In genomic region chr19:26564850-26565249, GRCm38 (mm10) we compare ENCODE assay signal across 20 mouse cellular contexts. TPM values are rescaled to one million over a fixed set of nuclear protein-coding genes. Genes with fewer than 3 reads are reported as not detected.
DNase-seq lines count a peak whose midpoint lies in the region; ATAC-seq and TF ChIP-seq lines count a peak whose summit lies in the region.
"Had no signal": no experiment of that assay in that cellular context is flagged by ENCODE, and none has a peak within 500 bp of the region (broad histone marks: within the 10 kb centered on the region; RNA-seq: fewer than 3 reads in every experiment).

No protein-coding gene starts in this region.

- no peak for ATAC-seq in kidney, embryonic 15.5 days (replicated peaks; ENCODE audit: low FRiP score)
- ATAC-seq in common myeloid progenitor, adult 5-6 weeks (replicated peaks; ENCODE audit: low read depth, poor library complexity, severe bottlenecking) = peak; percentile 68
- peak; percentile 74 for ATAC-seq in megakaryocyte progenitor cell, adult 5-6 weeks (replicated peaks; ENCODE audit: poor library complexity)
- ATAC-seq: CD4-positive, CD25-positive, alpha-beta regulatory T cell, adult 4 months; forebrain, embryonic 13.5 days; forebrain, postnatal 0 days; hindbrain, postnatal 0 days had no signal

- no peak overlapping the region for H3K9ac ChIP-seq in kidney, embryonic 15.5 days
- H3K9ac ChIP-seq in CH12.LX (ENCODE audit: insufficient read depth, low read depth) = no peak overlapping the region
- H3K9ac ChIP-seq: forebrain, embryonic 13.5 days; forebrain, postnatal 0 days; hindbrain, embryonic 13.5 days had no signal

- TF ChIP-seq CTCF in kidney, adult 2 months (conservative IDR thresholded peaks at IDR 0.05; ENCODE audit: insufficient read depth, insufficient read length, low read depth, low read length) = no peak
- TF ChIP-seq CTCF in CH12.LX (conservative IDR thresholded peaks at IDR 0.05 in 1 of 2, IDR thresholded peaks at IDR 0.05 in 1 of 2; ENCODE audit: low read depth in 2 of 2, low read length in 2 of 2) = no peak
- no peak for TF ChIP-seq CTCF in cerebellum, adult 2 months (IDR thresholded peaks at IDR 0.05; ENCODE audit: borderline replicate concordance, insufficient read depth, low read depth, low read length)

- TF ChIP-seq POLR2A in kidney, adult 2 months (IDR thresholded peaks at IDR 0.05; ENCODE audit: low read depth, low read length) = no peak
- TF ChIP-seq POLR2A in CH12.LX (IDR thresholded peaks at IDR 0.05; ENCODE audit: low read depth, low read length) = no peak
- TF ChIP-seq POLR2A in cerebellum, adult 2 months (IDR thresholded peaks at IDR 0.05; ENCODE audit: borderline replicate concordance, insufficient read depth, low read length) = no peak

- H3K27me3 ChIP-seq in kidney, adult 2 months (replicated peaks; ENCODE audit: control insufficient read depth, insufficient read depth, low read length) = no peaks in the 10 kb centered on the region
- H3K27me3 ChIP-seq in kidney, embryonic 15.5 days = no peaks in the 10 kb centered on the region
- H3K27me3 ChIP-seq in CH12.LX (replicated peaks) = no peaks in the 10 kb centered on the region
- no peaks in the 10 kb centered on the region; the same call in 1 of the 2 replicates for H3K27me3 ChIP-seq in cerebellum, adult 2 months (ENCODE audit: control insufficient read depth, insufficient read depth, low read length)
- H3K27me3 ChIP-seq: forebrain, embryonic 13.5 days; hindbrain, embryonic 13.5 days had no signal

- H3K4me3 ChIP-seq in kidney, adult 2 months (ENCODE audit: insufficient read depth, low read depth, low read length) = no peak overlapping the region
- H3K4me3 ChIP-seq in kidney, embryonic 15.5 days (replicated peaks) = no peak overlapping the region
- H3K4me3 ChIP-seq in CH12.LX (replicated peaks in 1 of 3; ENCODE audit: low read depth in 2 of 3, low read length in 2 of 3, poor library complexity in 1 of 3) = no peak overlapping the region
- no peak overlapping the region for H3K4me3 ChIP-seq in cerebellum, adult 2 months (replicated peaks; ENCODE audit: insufficient read depth, low read depth, low read length)
- H3K4me3 ChIP-seq: embryonic facial prominence, embryonic 10.5 days; forebrain, embryonic 13.5 days; heart, embryonic 10.5 days; hindbrain, embryonic 13.5 days had no signal

- TF ChIP-seq RAD21 in CH12.LX (IDR thresholded peaks at IDR 0.05; ENCODE audit: low read depth, low read length) = no peak

- peak; percentile 10 for DNase-seq in kidney, adult 2 months
- peak; percentile 7 for DNase-seq in CH12.LX (ENCODE audit: extremely low read depth)
- DNase-seq in cerebellum, adult 2 months = no peak
- DNase-seq: adrenal gland, postnatal 10 days; cerebellum, adult 11 months; cerebellum, adult 9-10 months; cerebellum, postnatal 36 days; forebrain, postnatal 0 days; gastrocnemius, postnatal 14 days; heart, postnatal 10 days; heart, postnatal 4 days had no signal

- no peaks in the 10 kb centered on the region for H3K79me2 ChIP-seq in CH12.LX (replicated peaks; ENCODE audit: control insufficient read depth, extremely low read depth, insufficient read depth, poor library complexity, severe bottlenecking)

- no peak overlapping the region for H3K4me2 ChIP-seq in kidney, embryonic 15.5 days
- no peak overlapping the region for H3K4me2 ChIP-seq in CH12.LX (ENCODE audit: insufficient read depth, low read depth, poor library complexity, severe bottlenecking)
- H3K4me2 ChIP-seq: forebrain, embryonic 13.5 days; hindbrain, embryonic 13.5 days had no signal

- H3K27ac ChIP-seq in kidney, adult 2 months (ENCODE audit: insufficient read depth, low read depth, low read length) = no peak overlapping the region
- H3K27ac ChIP-seq in kidney, embryonic 15.5 days = no peak overlapping the region
- no peak overlapping the region for H3K27ac ChIP-seq in CH12.LX (ENCODE audit: insufficient read depth, low read depth)
- no peak overlapping the region for H3K27ac ChIP-seq in cerebellum, adult 2 months (ENCODE audit: insufficient read depth, low read length)
- H3K27ac ChIP-seq: embryonic facial prominence, embryonic 10.5 days; forebrain, embryonic 13.5 days; heart, embryonic 10.5 days; hindbrain, embryonic 13.5 days; hindbrain, postnatal 0 days had no signal

- no peaks in the 10 kb centered on the region for H3K36me3 ChIP-seq in kidney, adult 2 months (ENCODE audit: control insufficient read depth, insufficient read depth, low read length)
- no peaks in the 10 kb centered on the region for H3K36me3 ChIP-seq in kidney, embryonic 15.5 days
- no peaks in the 10 kb centered on the region for H3K36me3 ChIP-seq in CH12.LX (replicated peaks in 1 of 2; ENCODE audit: control insufficient read depth in 1 of 2, insufficient read depth in 1 of 2, low read length in 1 of 2)
- H3K36me3 ChIP-seq: embryonic facial prominence, embryonic 10.5 days; heart, embryonic 10.5 days; hindbrain, embryonic 13.5 days had no signal

- 75% methylated on average over 2 of the region's 2 CpGs for WGBS in kidney, adult 2 months
- 60% methylated on average over 2 of the region's 2 CpGs for WGBS in kidney, embryonic 15.5 days
- 62% methylated on average over 2 of the region's 2 CpGs for WGBS in cerebellum, adult 2 months

- no peaks in the 10 kb centered on the region for H3K9me3 ChIP-seq in kidney, embryonic 15.5 days (replicated peaks)
- H3K9me3 ChIP-seq in CH12.LX (replicated peaks; ENCODE audit: low read length) = no peaks in the 10 kb centered on the region
- H3K9me3 ChIP-seq: embryonic facial prominence, embryonic 10.5 days; forebrain, embryonic 13.5 days; heart, embryonic 10.5 days; hindbrain, embryonic 13.5 days had no signal

- peaks cover 12% of the 10 kb centered on the region for H3K4me1 ChIP-seq in kidney, adult 2 months (ENCODE audit: control insufficient read depth, insufficient read depth, low read length)
- H3K4me1 ChIP-seq in kidney, embryonic 15.5 days = peaks cover 6% of the 10 kb centered on the region; the same call in 1 of the 2 replicates
- peaks cover 7 to 25% of the 10 kb centered on the region in 2 experiments; a peak in 3 of 4 replicates for H3K4me1 ChIP-seq in CH12.LX (ENCODE audit: control insufficient read depth in 1 of 2, insufficient read depth in 2 of 2)
- no peaks in the 10 kb centered on the region for H3K4me1 ChIP-seq in cerebellum, adult 2 months (ENCODE audit: control insufficient read depth, insufficient read depth, low read length)

- dilution Hi-C loops in CH12.LX (cut with MboI; ENCODE audit: extremely low pct_ligation_motif_present, extremely low pct_unique_long_range_greater_than_20kb, low sequenced_read_pairs) = no loop called here

- in situ Hi-C loops in CH12.LX (cut with MboI; ENCODE audit: low pct_ligation_motif_present, low pct_unique_long_range_greater_than_20kb, low sequenced_read_pairs) = no loop called here

- no peak for TF ChIP-seq EP300 in CH12.LX (IDR thresholded peaks at IDR 0.05; ENCODE audit: low read length)

TF ChIP-seq in CH12.LX, 34 proteins besides CTCF, POLR2A, EP300 and RAD21:
- no peak for TF ChIP-seq POLR2AphosphoS2 (IDR thresholded peaks at IDR 0.05; ENCODE audit: low read depth, low read length)
- no peak for TF ChIP-seq ZNF384 (IDR thresholded peaks at IDR 0.05; ENCODE audit: low read depth, low read length)
- no peak for TF ChIP-seq USF1 (IDR thresholded peaks at IDR 0.05; ENCODE audit: low read depth, low read length)
- no peak for TF ChIP-seq RCOR1 (conservative IDR thresholded peaks at IDR 0.05; ENCODE audit: low read depth, low read length)
- TF ChIP-seq PAX5 (IDR thresholded peaks at IDR 0.05; ENCODE audit: low read length) = no peak
- no peak for TF ChIP-seq TCF12 (IDR thresholded peaks at IDR 0.05; ENCODE audit: low read depth, low read length)
- TF ChIP-seq CHD2 (IDR thresholded peaks at IDR 0.05; ENCODE audit: low read length) = no peak
- TF ChIP-seq HCFC1 (IDR thresholded peaks at IDR 0.05; ENCODE audit: low read depth, low read length) = no peak
- no peak for TF ChIP-seq MEF2A (IDR thresholded peaks at IDR 0.05; ENCODE audit: borderline replicate concordance, low read depth, low read length)
- TF ChIP-seq BHLHE40 (IDR thresholded peaks at IDR 0.05; ENCODE audit: low read depth, low read length) = no peak
- TF ChIP-seq MXI1 (IDR thresholded peaks at IDR 0.05; ENCODE audit: low read depth, low read length) = no peak

RNA-seq across cellular contexts. Expression of gene Smarca2, which starts 40.0 kb away (rescaled TPM):
- 34.3 and 45.6 TPM in 2 replicates for polyA plus RNA-seq in kidney, adult 2 months (2012; rRNA removed)
- polyA plus RNA-seq in kidney, embryonic 15.5 days (2015; fragmentation: Nextera tagmentation; extraction: Ambion mirVana) = 45.5 and 46.2 TPM in 2 replicates
- total RNA-seq in CH12.LX (2012; rRNA removed) (17.8 and 21.8 TPM in 2 replicates), CH12.LX (2014; rRNA removed) (14.8 and 19.4 TPM in 2 replicates)
- polyA plus RNA-seq in CH12.LX (2012; ENCODE audit: insufficient read length, low read depth) = 46.8 and 47.1 TPM in 2 replicates
- total RNA-seq in common myeloid progenitor, adult 5-6 weeks (2017) = 104 and 109 TPM in 2 replicates
- 68.9 and 76.5 TPM in 2 replicates for total RNA-seq in megakaryocyte progenitor cell, adult 5-6 weeks (2015)
- 50.3 and 60.7 TPM in 2 replicates for total RNA-seq in megakaryocyte progenitor cell, adult 5-6 weeks (2017)
- 136 and 145 TPM in 2 replicates for polyA plus RNA-seq in cerebellum, adult 2 months (2012; rRNA removed)

Comparison
In these comparisons a context has a peak if more than half of its experiments do, and no peak if none do; other contexts are left out.
1. DNase-seq: peak in kidney, adult 2 months (single experiment) and CH12.LX (single experiment); none in cerebellum, adult 2 months (0 of 2).